Mouse (Mus musculus) urinary bladder, postnatal 0 days (tissue): ENCODE data around the gene Adpgk. TPM values are rescaled to one million over a fixed set of nuclear protein-coding genes. Genes with fewer than 3 reads are reported as not detected.

Source experiments
- polyA plus RNA-seq: library from polyadenylated mRNA; unstranded; fragments of >200 nt; fragmentation: Nextera tagmentation; extraction: Ambion mirVana; gene quantifications from 2 replicates; pipeline ENCODE4 v1.2.1, GENCODE M21; 2015

Adpgk gene
- 16.3 and 18.7 TPM in 2 replicates for polyA plus RNA-seq

GRCm38 (mm10) chr9:59290957-59291687 is at the start of gene Adpgk:
TSS of gene Adpgk (plus strand) at chr9:59291558.

GRCm38 (mm10) chr9:59353253-59353639 is 61.9 kb downstream of the Adpgk start, which contains the start of gene Bbs4:
TSS of gene Bbs4 (minus strand) at chr9:59353508.

Other genes with a start within 250 kb of the Adpgk start
- 6.0 and 6.7 TPM in 2 replicates for gene Bbs4, start 62.0 kb downstream of the Adpgk start, polyA plus RNA-seq
- gene Arih1, start 195.1 kb downstream of the Adpgk start, polyA plus RNA-seq = 8.3 and 10.1 TPM in 2 replicates
- gene Hexa, start 248.0 kb downstream of the Adpgk start, polyA plus RNA-seq = 59.0 and 62.2 TPM in 2 replicates
- gene Tmem202, start 248.3 kb downstream of the Adpgk start, polyA plus RNA-seq = 0.39 and 1.4 TPM in 2 replicates